In the genomic region with DNA sequence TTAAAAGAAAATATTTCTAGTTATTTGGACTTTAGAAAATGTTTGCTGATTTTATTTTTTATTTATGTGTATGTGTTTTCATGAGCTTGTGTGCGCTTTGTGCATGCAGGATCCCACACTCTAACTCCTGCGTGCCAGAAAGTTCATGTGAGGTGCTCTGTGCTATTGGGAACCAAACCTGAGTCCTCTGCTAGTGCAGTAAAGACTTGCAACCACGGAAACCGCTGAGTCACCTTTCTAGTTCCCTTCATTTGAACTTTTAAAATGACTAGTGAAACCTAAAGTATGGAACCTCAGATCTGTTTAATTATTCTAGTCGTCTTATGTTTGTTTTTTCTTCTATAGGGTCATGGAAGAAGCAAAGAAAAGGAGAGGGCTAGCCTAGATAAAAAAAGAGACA, we compare ENCODE assay signal across 22 mouse cellular contexts. TPM values are rescaled to one million over a fixed set of nuclear protein-coding genes. Genes with fewer than 3 reads are reported as not detected.
A peak's percentile ranks its signal among the peaks of the same experiment; 100 is the strongest.
DNase-seq lines count a peak whose midpoint lies in the region; TF ChIP-seq lines count a peak whose summit lies in the region.
"Had no signal": no experiment of that assay in that cellular context is flagged by ENCODE, and none has a peak within 500 bp of the region (broad histone marks: within the 10 kb centered on the region; RNA-seq: fewer than 3 reads in every experiment).

No protein-coding gene starts in this region.

- in situ Hi-C loops in CH12.LX (cut with MboI; ENCODE audit: low pct_ligation_motif_present, low pct_unique_long_range_greater_than_20kb, low sequenced_read_pairs): no loop called here

- TF ChIP-seq CTCF in CH12.LX (conservative IDR thresholded peaks at IDR 0.05 in 1 of 2, IDR thresholded peaks at IDR 0.05 in 1 of 2; ENCODE audit: low read depth in 2 of 2, low read length in 2 of 2): no peak

- H3K4me1 ChIP-seq in CH12.LX (ENCODE audit: control insufficient read depth in 1 of 2, insufficient read depth in 2 of 2): peaks cover 0 to 34% of the 10 kb centered on the region in 2 experiments; a peak in 2 of 4 replicates
- H3K4me1 ChIP-seq: embryonic facial prominence, embryonic 10.5 days; embryonic facial prominence, embryonic 12.5 days; forebrain, embryonic 13.5 days; forebrain, embryonic 15.5 days had no signal

- dilution Hi-C loops in CH12.LX (cut with MboI; ENCODE audit: extremely low pct_ligation_motif_present, extremely low pct_unique_long_range_greater_than_20kb, low sequenced_read_pairs): no loop called here

- peaks cover 47 to 82% of the 10 kb centered on the region in 2 experiments for H3K36me3 ChIP-seq in CH12.LX (replicated peaks in 1 of 2; ENCODE audit: control insufficient read depth in 1 of 2, insufficient read depth in 1 of 2, low read length in 1 of 2)

- H3K9ac ChIP-seq in CH12.LX (ENCODE audit: insufficient read depth, low read depth): no peak overlapping the region
- H3K9ac ChIP-seq: embryonic facial prominence, embryonic 12.5 days; forebrain, embryonic 13.5 days; forebrain, embryonic 15.5 days had no signal

- 0 out of 2 replicates have a peak, but pooled peaks cover 3% of the 10 kb centered on the region for H3K79me2 ChIP-seq in CH12.LX (replicated peaks; ENCODE audit: control insufficient read depth, extremely low read depth, insufficient read depth, poor library complexity, severe bottlenecking)

- H3K4me3 ChIP-seq in CH12.LX (replicated peaks in 1 of 3; ENCODE audit: low read depth in 2 of 3, low read length in 2 of 3, poor library complexity in 1 of 3): no peak overlapping the region
- H3K4me3 ChIP-seq: embryonic facial prominence, embryonic 10.5 days; embryonic facial prominence, embryonic 12.5 days; erythroblast, embryonic 14.5 days; forebrain, embryonic 13.5 days; forebrain, embryonic 15.5 days had no signal

- H3K27ac ChIP-seq in CH12.LX (ENCODE audit: insufficient read depth, low read depth): no peak overlapping the region; the same call in 1 of the 2 replicates
- H3K27ac ChIP-seq: embryonic facial prominence, embryonic 10.5 days; embryonic facial prominence, embryonic 12.5 days; forebrain, embryonic 13.5 days; forebrain, embryonic 15.5 days had no signal

- DNase-seq in 3T3-L1 (ENCODE audit: low read depth, low spot score): peak; percentile 16
- peak; percentile 49 for DNase-seq in 416B (ENCODE audit: low read depth)
- DNase-seq in CH12.LX (ENCODE audit: extremely low read depth): peak; percentile 61
- peak; percentile 24 for DNase-seq in NIH3T3 (ENCODE audit: low read depth)
- no peak for DNase-seq in frontal cortex, postnatal 36 days (ENCODE audit: low spot score in 2 of 2)
- no peak for DNase-seq in lung, postnatal 14 days
- DNase-seq in adrenal gland, postnatal 4 days (ENCODE audit: low spot score in 2 of 2): no peak
- DNase-seq in kidney, postnatal 14 days: no peak
- DNase-seq: adrenal gland, adult 2 months; adrenal gland, postnatal 10 days; adrenal gland, postnatal 25 days; B cell, adult 2 months; cerebellum, adult 11-12 months; cerebellum, adult 2 months; cerebellum, adult 9-10 months; cerebellum, postnatal 10 days; cerebellum, postnatal 25 days had no signal

- no peaks in the 10 kb centered on the region for H3K27me3 ChIP-seq in CH12.LX (replicated peaks)
- H3K27me3 ChIP-seq: embryonic facial prominence, embryonic 12.5 days; forebrain, embryonic 13.5 days; forebrain, embryonic 15.5 days had no signal

- no peaks in the 10 kb centered on the region for H3K9me3 ChIP-seq in CH12.LX (replicated peaks; ENCODE audit: low read length)
- H3K9me3 ChIP-seq: embryonic facial prominence, embryonic 10.5 days; embryonic facial prominence, embryonic 12.5 days; forebrain, embryonic 13.5 days; forebrain, embryonic 15.5 days had no signal

- no peak for TF ChIP-seq EP300 in CH12.LX (IDR thresholded peaks at IDR 0.05; ENCODE audit: low read length)

- no peak for TF ChIP-seq POLR2A in CH12.LX (IDR thresholded peaks at IDR 0.05; ENCODE audit: low read depth, low read length)

- no peak for TF ChIP-seq RAD21 in CH12.LX (IDR thresholded peaks at IDR 0.05; ENCODE audit: low read depth, low read length)

- H3K4me2 ChIP-seq in CH12.LX (ENCODE audit: insufficient read depth, low read depth, poor library complexity, severe bottlenecking): no peak overlapping the region
- H3K4me2 ChIP-seq: embryonic facial prominence, embryonic 12.5 days; forebrain, embryonic 13.5 days; forebrain, embryonic 15.5 days had no signal

TF ChIP-seq in CH12.LX, 34 proteins besides CTCF, POLR2A, EP300 and RAD21:
- no peak for TF ChIP-seq CHD2 (IDR thresholded peaks at IDR 0.05; ENCODE audit: low read length)
- TF ChIP-seq ZMIZ1 (IDR thresholded peaks at IDR 0.05; ENCODE audit: low read depth, low read length): no peak
- TF ChIP-seq ZNF384 (IDR thresholded peaks at IDR 0.05; ENCODE audit: low read depth, low read length): no peak
- TF ChIP-seq MAFK (IDR thresholded peaks at IDR 0.05; ENCODE audit: insufficient replicate concordance, low read length): peak; percentile 59; the same call in 1 of the 2 replicates

RNA-seq across cellular contexts. Expression of gene Sltm, which starts 38.4 kb away (rescaled TPM):
- total RNA-seq in CH12.LX (2012; rRNA removed) (37.6 and 42.5 TPM in 2 replicates), CH12.LX (2014; rRNA removed) (42.4 and 47.7 TPM in 2 replicates)
- 94.5 and 104 TPM in 2 replicates for polyA plus RNA-seq in CH12.LX (2012; ENCODE audit: insufficient read length, low read depth)
- total RNA-seq in adrenal gland, postnatal 4 days (2021): 10 to 100 TPM; 37.7 to 44.2 TPM

Comparison
In these comparisons a context has a peak if more than half of its experiments do, and no peak if none do; other contexts are left out.
1. DNase-seq: peak in 3T3-L1 (single experiment), 416B (single experiment), CH12.LX (single experiment) and NIH3T3 (single experiment); none in frontal cortex, postnatal 36 days (0 of 2), lung, postnatal 14 days (single experiment), adrenal gland, postnatal 4 days (0 of 2) and kidney, postnatal 14 days (single experiment).